In the genomic region with DNA sequence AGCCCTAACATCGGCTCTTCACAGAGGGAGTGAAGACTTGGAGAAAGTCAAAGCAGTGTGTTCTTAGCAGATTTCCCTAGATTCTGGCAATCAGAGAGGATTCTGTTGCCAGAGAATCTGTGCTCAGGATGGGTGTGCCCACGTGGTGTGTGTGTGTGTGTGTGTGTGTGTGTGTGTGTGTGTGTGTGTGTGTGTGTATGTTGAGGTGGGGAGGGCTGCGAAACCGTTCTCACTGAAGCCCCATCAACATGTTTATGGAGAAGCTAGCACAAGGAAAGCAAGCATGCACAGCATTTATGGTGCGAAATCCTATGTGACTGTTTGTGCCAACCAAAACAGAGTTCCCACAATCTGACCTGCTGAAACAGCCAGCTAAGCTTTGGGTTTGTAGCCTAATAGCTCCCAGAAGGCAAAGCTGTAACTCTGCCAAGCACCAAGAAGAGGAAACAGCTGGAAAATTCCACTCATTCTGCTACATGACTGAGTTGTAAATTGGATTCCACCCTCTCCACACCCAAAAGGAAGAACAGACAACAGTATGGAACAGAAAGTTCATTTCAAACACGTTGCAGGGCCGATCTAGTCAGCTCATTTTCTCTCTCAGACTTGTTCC, we compare ENCODE assay signal across 9 mouse cellular contexts. TPM values are rescaled to one million over a fixed set of nuclear protein-coding genes. Genes with fewer than 3 reads are reported as not detected.
DNase-seq lines count a peak whose midpoint lies in the region; ATAC-seq and TF ChIP-seq lines count a peak whose summit lies in the region.
"Had no signal": no experiment of that assay in that cellular context is flagged by ENCODE, and none has a peak within 500 bp of the region (broad histone marks: within the 10 kb centered on the region; RNA-seq: fewer than 3 reads in every experiment).

No protein-coding gene starts in this region.

- peaks cover 4% of the 10 kb centered on the region; the same call in 1 of the 2 replicates for H3K36me3 ChIP-seq in lung, postnatal 0 days (ENCODE audit: insufficient read depth, low read length)
- no peaks in the 10 kb centered on the region for H3K36me3 ChIP-seq in hindbrain, embryonic 11.5 days (ENCODE audit: control insufficient read depth, insufficient read depth, low read length)
- H3K36me3 ChIP-seq: neural tube, embryonic 12.5 days had no signal

- DNase-seq in cerebellum, postnatal 10 days: peak; percentile 35 to 45
- DNase-seq in cerebellum, postnatal 36 days: no peak
- DNase-seq in adrenal gland, postnatal 10 days: peak; percentile 76
- DNase-seq in heart, adult 8-10 months (ENCODE audit: low spot score): peak; percentile 95
- DNase-seq in kidney, postnatal 14 days: peak; percentile 90
- DNase-seq in lung, postnatal 0 days (ENCODE audit: low spot score): peak; percentile 89
- DNase-seq in spleen, adult 12 weeks (ENCODE audit: low spot score): no peak
- DNase-seq in hindbrain, embryonic 11.5 days (ENCODE audit: low spot score): no peak

- TF ChIP-seq CTCF in lung, postnatal 0 days (IDR thresholded peaks at IDR 0.05): no peak

- H3K27me3 ChIP-seq in lung, postnatal 0 days (replicated peaks; ENCODE audit: insufficient read depth, low read length): no peaks in the 10 kb centered on the region
- no peaks in the 10 kb centered on the region for H3K27me3 ChIP-seq in hindbrain, embryonic 11.5 days (ENCODE audit: control insufficient read depth, insufficient read depth, low read length)
- H3K27me3 ChIP-seq: neural tube, embryonic 12.5 days had no signal

- H3K9ac ChIP-seq in lung, postnatal 0 days (replicated peaks; ENCODE audit: low read depth): no peak overlapping the region
- no peak overlapping the region for H3K9ac ChIP-seq in hindbrain, embryonic 11.5 days (ENCODE audit: low read depth, low read length)
- H3K9ac ChIP-seq: neural tube, embryonic 12.5 days had no signal

- peak overlapping the region; percentile 18; the same call in 1 of the 2 replicates for H3K4me2 ChIP-seq in lung, postnatal 0 days (replicated peaks; ENCODE audit: low read depth, low read length)
- no peak overlapping the region for H3K4me2 ChIP-seq in hindbrain, embryonic 11.5 days (replicated peaks; ENCODE audit: low read depth, low read length)
- H3K4me2 ChIP-seq: neural tube, embryonic 12.5 days had no signal

- ATAC-seq in lung, postnatal 0 days: peak; percentile 87
- ATAC-seq in hindbrain, embryonic 11.5 days (ENCODE audit: low FRiP score): no peak

- no peaks in the 10 kb centered on the region for H3K9me3 ChIP-seq in lung, postnatal 0 days (ENCODE audit: low read length)
- no peaks in the 10 kb centered on the region for H3K9me3 ChIP-seq in hindbrain, embryonic 11.5 days (ENCODE audit: control insufficient read depth, low read length)
- H3K9me3 ChIP-seq: neural tube, embryonic 12.5 days had no signal

- TF ChIP-seq EP300 in lung, postnatal 0 days (IDR thresholded peaks at IDR 0.05): peak; percentile 72

- peak overlapping the region; percentile 68 for H3K27ac ChIP-seq in lung, postnatal 0 days (ENCODE audit: low read length)
- no peak overlapping the region for H3K27ac ChIP-seq in hindbrain, embryonic 11.5 days (ENCODE audit: low read depth, low read length)
- H3K27ac ChIP-seq: neural tube, embryonic 12.5 days had no signal

- H3K4me1 ChIP-seq in lung, postnatal 0 days (ENCODE audit: insufficient read depth, low read depth, low read length): no peaks in the 10 kb centered on the region
- no peaks in the 10 kb centered on the region for H3K4me1 ChIP-seq in hindbrain, embryonic 11.5 days (replicated peaks; ENCODE audit: control insufficient read depth, insufficient read depth, low read length)
- H3K4me1 ChIP-seq: neural tube, embryonic 12.5 days had no signal

- H3K4me3 ChIP-seq in lung, postnatal 0 days (ENCODE audit: low read depth, low read length): no peak overlapping the region
- no peak overlapping the region for H3K4me3 ChIP-seq in hindbrain, embryonic 11.5 days (ENCODE audit: low read depth, low read length)
- H3K4me3 ChIP-seq: neural tube, embryonic 12.5 days had no signal

- 30% methylated on average over 7 of the region's 7 CpGs for WGBS in lung, postnatal 0 days
- 78% methylated on average over 6 of the region's 7 CpGs for WGBS in hindbrain, embryonic 11.5 days

RNA-seq across cellular contexts. Expression of a gene that starts 13.7 kb away (rescaled TPM):
- total RNA-seq in adrenal gland, postnatal 10 days (2021): 100 to 1,000 TPM; 204 to 207 TPM
- 10 to 100 TPM; 50.9 to 79.4 (median 56.8) TPM for total RNA-seq in heart, adult 8-10 months (2022)
- 395 and 447 TPM in 2 replicates for polyA plus RNA-seq in lung, postnatal 0 days (2015; fragmentation: Nextera tagmentation; extraction: Ambion mirVana)
- polyA plus RNA-seq in hindbrain, embryonic 11.5 days (2014; fragmentation: Nextera tagmentation; extraction: Ambion mirVana): 194 and 197 TPM in 2 replicates

RNA-seq across cellular contexts. Expression of a gene that starts 48.2 kb away (rescaled TPM):
- 100 to 1,000 TPM; 210 to 249 TPM for total RNA-seq in adrenal gland, postnatal 10 days (2021)
- 10 to 100 TPM; 59.3 to 66.7 (median 61.4) TPM for total RNA-seq in heart, adult 8-10 months (2022)
- 2,427 and 2,513 TPM in 2 replicates for polyA plus RNA-seq in lung, postnatal 0 days (2015; fragmentation: Nextera tagmentation; extraction: Ambion mirVana)
- polyA plus RNA-seq in hindbrain, embryonic 11.5 days (2014; fragmentation: Nextera tagmentation; extraction: Ambion mirVana): 402 and 542 TPM in 2 replicates

Comparison
In these comparisons a context has a peak if more than half of its experiments do, and no peak if none do; other contexts are left out.
1. DNase-seq: peak in cerebellum, postnatal 10 days (2 of 2), adrenal gland, postnatal 10 days (single experiment), heart, adult 8-10 months (single experiment), kidney, postnatal 14 days (single experiment) and lung, postnatal 0 days (single experiment); none in cerebellum, postnatal 36 days (0 of 2), spleen, adult 12 weeks (single experiment) and hindbrain, embryonic 11.5 days (single experiment).